Mouse (Mus musculus) limb, embryonic 11.5 days (tissue): ENCODE data around the gene Tpst2. TPM values are rescaled to one million over a fixed set of nuclear protein-coding genes. Genes with fewer than 3 reads are reported as not detected.
A peak's percentile ranks its signal among the peaks of the same experiment; 100 is the strongest.

Experiments used
- ATAC-seq: fragments of 200-750 bp; cut with Nextera tagmentation; 2 replicates; pipeline ENCODE4 v1.8.0; 2017; ENCODE audit warnings: low read depth; ENCODE audit not compliant: insufficient number of reproducible peaks, low FRiP score, low TSS enrichment
- DNase-seq: peaks from one replicate; pipeline ENCODE4 v3.0.0-alpha.2; 2015; ENCODE audit warnings: low spot score
- H3K27ac ChIP-seq: fragments of 300-500 bp; sonication (generic); replicated peaks from 2 replicates; pipeline ENCODE4 v1.5.1; 2014; ENCODE audit warnings: low read depth, mild to moderate bottlenecking, low read length
- H3K27me3 ChIP-seq: fragments of 300-500 bp; sonication (generic); 2 replicates; pipeline ENCODE4 v1.6.1; 2014; ENCODE audit warnings: mild to moderate bottlenecking, low read length, mixed read lengths; ENCODE audit not compliant: control insufficient read depth, insufficient read depth
- H3K36me3 ChIP-seq: fragments of 300-500 bp; sonication (generic); 2 replicates; pipeline ENCODE4 v1.6.1; 2014; ENCODE audit warnings: mild to moderate bottlenecking, low read length, moderate library complexity, mixed read lengths; ENCODE audit not compliant: control insufficient read depth, insufficient read depth
- H3K4me1 ChIP-seq: fragments of 300-500 bp; sonication (generic); 2 replicates; pipeline ENCODE4 v1.6.1; 2014; ENCODE audit warnings: low read length, mixed read lengths; ENCODE audit not compliant: control insufficient read depth, insufficient read depth
- H3K4me2 ChIP-seq: fragments of 300-500 bp; sonication (generic); 2 replicates; pipeline ENCODE4 v1.6.1; 2014; ENCODE audit warnings: low read depth, mild to moderate bottlenecking, moderate library complexity; ENCODE audit not compliant: severe bottlenecking
- H3K4me3 ChIP-seq: fragments of 300-500 bp; sonication (generic); 2 replicates; pipeline ENCODE4 v1.5.1; 2014; ENCODE audit warnings: low read depth, low read length
- H3K9ac ChIP-seq: fragments of 300-500 bp; sonication (generic); 2 replicates; pipeline ENCODE4 v1.6.1; 2014; ENCODE audit warnings: mild to moderate bottlenecking, low read length
- H3K9me3 ChIP-seq: fragments of 300-500 bp; sonication (generic); 2 replicates; pipeline ENCODE4 v1.6.1; 2016; ENCODE audit warnings: low read length; ENCODE audit not compliant: control insufficient read depth
- WGBS: fragments of 180-500 bp; shearing (Covaris S2); extraction: QIAGEN DNeasy Blood & Tissue Kit; methylation state at CpG from one replicate; pipeline ENCODE4 v1.1.7; 2014; 5-methylcytosine and 5-hydroxymethylcytosine counted together
- polyA plus RNA-seq: library from polyadenylated mRNA; unstranded; fragments of >200 nt; fragmentation: Nextera tagmentation; extraction: Ambion mirVana; gene quantifications from 2 replicates; pipeline ENCODE4 v1.2.1, GENCODE M21; 2014

Tpst2 gene
- polyA plus RNA-seq, 1 experiment from 2014 or later = 31.1 TPM

DNA sequence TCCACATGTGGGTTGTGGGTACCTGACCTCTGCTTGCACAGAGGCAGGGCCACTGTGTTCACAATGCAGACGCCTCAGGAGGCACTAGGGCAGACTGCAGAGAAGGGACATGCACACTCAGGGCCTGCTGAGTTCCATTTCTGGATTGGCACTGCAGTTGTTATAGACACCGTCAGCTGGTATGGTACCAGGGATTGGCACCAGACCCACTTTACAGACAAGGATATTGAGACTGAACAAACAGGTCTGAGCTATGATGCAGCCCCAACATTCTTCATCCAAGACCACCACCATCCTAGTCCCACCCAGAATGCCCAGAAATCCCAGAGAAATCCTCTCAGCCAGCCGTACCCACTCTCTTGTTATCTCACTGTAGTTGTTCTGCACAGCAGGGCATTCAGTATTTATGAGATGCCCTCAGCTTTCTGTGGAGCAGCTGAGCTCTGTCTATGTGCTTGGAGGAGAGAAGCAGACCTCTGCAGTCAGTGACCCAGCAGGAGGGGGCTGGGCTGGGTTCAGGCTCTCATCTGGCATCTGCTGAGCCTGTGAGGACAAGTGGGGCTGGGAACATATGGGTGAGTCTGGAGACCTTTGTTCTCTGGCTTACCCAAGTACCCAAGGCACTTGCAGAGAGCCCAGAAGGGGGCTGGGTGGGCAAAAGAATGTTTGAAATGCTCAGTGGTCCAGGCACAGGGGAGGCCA is 37.6 kb upstream of the Tpst2 start:
- no peak for ATAC-seq
- peaks cover 15% of the 10 kb centered on the region for H3K27me3 ChIP-seq
- WGBS = 70% methylated on average over 3 of the region's 3 CpGs
- H3K4me2 ChIP-seq = no peak overlapping the region
- no peak overlapping the region for H3K27ac ChIP-seq
- no peaks in the 10 kb centered on the region for H3K9me3 ChIP-seq
- no peak overlapping the region for H3K4me3 ChIP-seq
- no peaks in the 10 kb centered on the region for H3K36me3 ChIP-seq
- peaks cover 11% of the 10 kb centered on the region for H3K4me1 ChIP-seq
- no peak overlapping the region for H3K9ac ChIP-seq
- no peak for DNase-seq

GRCm38 (mm10) chr5:112240761-112241160 is 35.7 kb upstream of the Tpst2 start:
- 6% methylated on average over 10 of the region's 10 CpGs for WGBS
- Histone ChIP-seq H3K36me3 (no peaks in the 10 kb centered on the region), H3K4me3 (no peak overlapping the region), H3K9me3 (no peaks in the 10 kb centered on the region), H3K27me3 (peaks cover 15% of the 10 kb centered on the region), H3K9ac (no peak overlapping the region), H3K27ac (no peak overlapping the region), H3K4me1 (peaks cover 11% of the 10 kb centered on the region), H3K4me2 (no peak overlapping the region)
- DNase-seq (peak; percentile 93), ATAC-seq (peak; percentile 53; the same call in 1 of the 2 replicates)

GRCm38 (mm10) chr5:112241849-112242248 is 34.6 kb upstream of the Tpst2 start:
- Histone ChIP-seq H3K4me1 (peaks cover 11% of the 10 kb centered on the region), H3K9me3 (no peaks in the 10 kb centered on the region), H3K4me3 (no peak overlapping the region), H3K36me3 (no peaks in the 10 kb centered on the region), H3K27ac (no peak overlapping the region), H3K27me3 (peaks cover 12% of the 10 kb centered on the region), H3K9ac (no peak overlapping the region), H3K4me2 (no peak overlapping the region)
- ATAC-seq (no peak), DNase-seq (no peak)
- 88% methylated on average over 2 of the region's 2 CpGs for WGBS

GRCm38 (mm10) chr5:112242361-112242778 is 34.1 kb upstream of the Tpst2 start:
- 72% methylated on average over 5 of the region's 5 CpGs for WGBS
- no peak for ATAC-seq
- Histone ChIP-seq H3K36me3 (no peaks in the 10 kb centered on the region), H3K4me1 (peaks cover 8% of the 10 kb centered on the region), H3K9ac (no peak overlapping the region), H3K9me3 (no peaks in the 10 kb centered on the region), H3K27ac (no peak overlapping the region), H3K4me2 (no peak overlapping the region), H3K27me3 (peaks cover 8% of the 10 kb centered on the region), H3K4me3 (no peak overlapping the region)
- no peak for DNase-seq

DNA sequence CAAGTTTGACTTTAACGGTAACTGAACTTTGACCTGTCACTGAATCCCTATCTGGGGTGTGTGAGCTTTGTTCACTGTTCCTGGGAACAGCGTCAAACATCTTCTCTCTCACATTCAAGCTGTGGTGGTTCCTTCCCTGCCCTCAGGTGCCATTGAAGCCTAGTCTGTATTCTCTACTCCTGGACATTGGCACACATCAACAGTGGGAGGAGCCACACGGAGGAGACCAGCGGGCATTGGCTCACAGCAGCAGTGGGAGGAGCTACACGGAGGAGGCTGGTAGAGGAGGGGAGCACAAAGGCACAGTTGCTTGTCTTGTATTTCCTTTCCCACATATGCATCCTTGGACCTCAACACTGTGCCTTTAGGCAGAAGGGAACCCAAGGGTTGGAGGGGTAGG is 33.5 kb upstream of the Tpst2 start:
- H3K4me3 ChIP-seq = no peak overlapping the region
- no peak overlapping the region for H3K4me2 ChIP-seq
- H3K27me3 ChIP-seq = peaks cover 4% of the 10 kb centered on the region; the same call in 1 of the 2 replicates
- ATAC-seq = no peak
- no peak overlapping the region for H3K27ac ChIP-seq
- no peak overlapping the region for H3K9ac ChIP-seq
- H3K9me3 ChIP-seq = no peaks in the 10 kb centered on the region
- H3K36me3 ChIP-seq = no peaks in the 10 kb centered on the region
- no peak for DNase-seq
- WGBS = 54% methylated on average over 5 of the region's 5 CpGs
- peaks cover 5% of the 10 kb centered on the region for H3K4me1 ChIP-seq

GRCm38 (mm10) chr5:112243539-112244274 is 32.8 kb upstream of the Tpst2 start:
- 75% methylated on average over 10 of the region's 10 CpGs for WGBS
- Histone ChIP-seq H3K36me3 (no peaks in the 10 kb centered on the region), H3K27ac (no peak overlapping the region), H3K4me3 (no peak overlapping the region), H3K4me2 (no peak overlapping the region), H3K4me1 (peaks cover 4% of the 10 kb centered on the region; the same call in 1 of the 2 replicates), H3K27me3 (0 out of 2 replicates have a peak, but pooled peaks cover 4% of the 10 kb centered on the region), H3K9ac (no peak overlapping the region), H3K9me3 (no peaks in the 10 kb centered on the region)
- ATAC-seq (no peak), DNase-seq (no peak)

DNA sequence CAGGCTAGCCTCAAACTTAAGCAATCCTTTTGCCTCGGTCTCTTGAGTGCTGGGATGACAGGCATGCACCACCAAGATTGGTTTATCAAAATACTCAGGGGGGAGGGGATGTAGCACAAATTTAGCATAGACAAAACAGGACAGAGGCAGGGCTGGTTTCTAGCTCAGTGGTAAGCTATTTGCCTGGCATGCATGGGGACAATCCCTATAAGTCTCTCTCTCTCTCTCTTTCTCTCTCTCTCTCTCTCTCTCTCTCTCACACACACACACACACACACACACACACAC is 32.3 kb upstream of the Tpst2 start:
- DNase-seq = no peak
- Histone ChIP-seq H3K4me1 (peaks cover 1% of the 10 kb centered on the region; the same call in 1 of the 2 replicates), H3K4me2 (no peak overlapping the region), H3K9me3 (no peaks in the 10 kb centered on the region), H3K27me3 (0 out of 2 replicates have a peak, but pooled peaks cover under 1% of the 10 kb centered on the region), H3K27ac (no peak overlapping the region), H3K4me3 (no peak overlapping the region), H3K9ac (no peak overlapping the region), H3K36me3 (no peaks in the 10 kb centered on the region)
- no peak for ATAC-seq
- 74% methylated on average over 1 of the region's 1 CpGs for WGBS

- Histone ChIP-seq H3K9me3 (no peaks in the 10 kb centered on the region), H3K4me3 (no peak overlapping the region), H3K36me3 (no peaks in the 10 kb centered on the region), H3K4me2 (no peak overlapping the region), H3K9ac (no peak overlapping the region), H3K27me3 (no peaks in the 10 kb centered on the region), H3K27ac (no peak overlapping the region), H3K4me1 (no peaks in the 10 kb centered on the region)
- ATAC-seq = no peak
- DNase-seq = no peak
- WGBS = 57% methylated on average over 8 of the region's 8 CpGs
Measured at GRCm38 (mm10) chr5:112244890-112245615, 31.4 kb upstream of the Tpst2 start.
